Mouse (Mus musculus): Measurements from ENCODE around the gene Samd9l.
"Not testable (repeated sequence)": the region's sequence is repeated elsewhere in the genome, so short reads cannot be mapped to it uniquely, and the experiment has no call there.

DNA sequence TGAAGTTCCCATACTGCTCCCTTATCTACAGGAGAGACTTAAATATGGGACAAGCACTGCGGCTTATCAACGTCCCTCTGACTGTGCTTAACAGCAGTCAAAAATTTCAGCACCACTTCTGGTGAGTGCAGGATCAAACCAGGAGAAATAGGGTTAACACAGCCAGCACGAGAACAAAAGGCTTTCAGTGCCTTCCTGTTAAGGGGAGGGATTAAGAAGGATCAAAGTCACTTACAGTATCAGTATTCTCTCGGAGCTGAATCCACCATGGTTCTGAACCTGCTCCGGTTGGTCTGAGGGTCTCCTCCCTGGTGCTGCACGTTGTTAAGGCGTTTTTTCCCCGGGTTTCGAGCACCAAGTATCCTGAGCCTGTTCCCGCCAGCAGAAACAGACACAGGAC lies 58.4 kb downstream of the Samd9l start:
- not testable (repeated sequence) for TF ChIP-seq GATA1, TAL1 (IDR thresholded peaks at IDR 0.05; ENCODE audit: low read length)

Data from erythroblast, embryonic 14.5 days (primary cell).